Mouse (Mus musculus) 3T3-L1 (cell line): ENCODE measurements at regions not wholly inside any gene's neighbourhood (a gene's known extent, or its start where the extent isn't known, plus 50 kb on each side); places are given as distances from the start of the nearest gene placed in this dataset.

Experiments used
- DNase-seq: peaks from one replicate; pipeline ENCODE4 v3.0.0-alpha.2; 2015; ENCODE audit warnings: low read depth, low spot score

GRCm38 (mm10) chr3:144012820-144013219 is 192.2 kb downstream of the Lmo4 start:
- DNase-seq, result no peak

GRCm38 (mm10) chr3:144012173-144012572 is 192.8 kb downstream of the Lmo4 start:
- no peak for DNase-seq

DNA sequence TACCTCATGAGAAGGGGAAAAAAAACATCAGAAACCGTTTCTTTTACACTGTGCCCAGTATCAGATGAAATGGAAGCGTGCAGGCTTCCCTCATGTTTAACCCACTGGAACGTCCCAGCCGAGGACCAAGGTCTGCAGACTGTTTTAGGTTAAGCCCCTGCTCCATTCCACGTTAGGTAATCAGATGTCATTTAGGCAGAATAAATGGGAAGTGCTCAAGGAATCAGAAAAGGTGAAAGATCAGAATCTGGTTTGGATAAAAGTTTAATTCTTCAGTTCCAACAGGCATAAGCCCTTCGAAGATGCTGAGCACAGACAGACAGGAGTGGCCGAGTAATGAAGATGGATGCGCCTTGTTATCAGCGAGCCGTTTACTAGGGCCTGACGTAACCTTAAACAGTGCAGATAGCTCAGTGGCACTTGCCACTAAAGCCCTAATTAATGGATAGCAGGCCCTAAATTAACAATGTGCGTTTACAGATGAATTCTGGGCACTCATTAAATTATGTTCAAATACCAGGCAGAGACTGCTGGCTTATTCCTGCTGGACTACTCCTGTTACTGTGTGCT is 193.5 kb downstream of the Lmo4 start:
- DNase-seq, result no peak

DNA sequence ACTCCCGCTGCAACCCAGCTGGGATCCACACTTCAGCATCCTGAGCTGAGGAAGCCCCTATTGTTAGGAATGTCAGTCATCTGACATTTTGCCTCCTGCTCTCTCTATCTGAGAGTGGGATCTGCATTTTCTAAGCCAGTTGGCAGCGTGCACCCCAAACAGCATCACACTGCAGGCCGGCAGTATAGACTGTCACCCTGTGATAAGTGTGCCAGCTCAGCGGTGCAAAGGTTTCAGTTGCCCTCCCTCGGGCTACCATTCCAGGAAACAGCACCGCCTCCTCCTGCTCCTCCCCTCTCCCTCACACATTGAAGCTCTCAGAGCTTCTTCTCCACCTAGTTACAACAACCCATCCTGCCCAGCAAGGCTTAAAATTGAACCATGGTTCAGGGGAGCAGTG is 194.5 kb downstream of the Lmo4 start:
- DNase-seq, result no peak

- no peak for DNase-seq
Measured at GRCm38 (mm10) chr3:144007111-144007619, 197.9 kb downstream of the Lmo4 start.

DNA sequence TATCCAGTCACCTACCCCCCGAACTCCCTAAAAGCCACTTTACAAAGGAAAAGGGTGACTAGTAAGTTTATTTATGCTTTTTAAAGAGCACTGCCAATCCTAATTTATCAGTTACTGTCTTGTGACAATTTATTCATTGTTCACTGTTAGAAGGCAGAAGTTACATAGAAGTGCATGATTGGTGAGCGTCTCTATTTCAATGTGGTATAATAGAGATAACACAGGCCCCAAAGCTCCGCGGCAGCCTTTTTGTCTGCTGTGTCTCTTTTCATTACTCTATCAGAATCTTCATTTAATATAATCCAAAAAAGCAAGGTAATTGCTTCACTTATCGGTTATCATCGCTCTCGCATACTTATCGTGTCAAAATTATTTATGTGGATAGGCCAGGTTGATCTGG is 207.1 kb downstream of the Lmo4 start:
- DNase-seq, result no peak

DNA sequence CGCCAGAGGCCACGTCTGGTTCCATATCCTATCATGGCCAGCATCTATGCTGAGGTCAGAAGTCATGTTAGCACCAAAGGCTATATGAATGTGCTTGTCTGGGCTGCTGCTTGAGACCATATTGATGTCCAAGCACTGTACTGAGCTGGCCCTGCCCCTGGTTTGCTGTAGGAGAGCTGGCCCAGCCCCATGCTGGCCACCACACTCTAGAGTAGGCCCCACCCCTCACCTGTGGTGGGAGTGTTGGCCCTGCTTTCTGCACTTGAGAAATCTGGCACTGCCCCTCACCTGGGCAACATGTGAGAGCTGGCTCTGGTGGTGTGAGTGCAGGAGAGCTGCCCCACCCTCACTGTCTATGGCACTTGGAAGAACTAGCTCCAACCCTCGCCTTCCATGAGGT is 210.0 kb downstream of the Lmo4 start:
- no peak for DNase-seq

GRCm38 (mm10) chr3:143988991-143989390 is 216.0 kb downstream of the Lmo4 start:
- peak; percentile 77 for DNase-seq

DNA sequence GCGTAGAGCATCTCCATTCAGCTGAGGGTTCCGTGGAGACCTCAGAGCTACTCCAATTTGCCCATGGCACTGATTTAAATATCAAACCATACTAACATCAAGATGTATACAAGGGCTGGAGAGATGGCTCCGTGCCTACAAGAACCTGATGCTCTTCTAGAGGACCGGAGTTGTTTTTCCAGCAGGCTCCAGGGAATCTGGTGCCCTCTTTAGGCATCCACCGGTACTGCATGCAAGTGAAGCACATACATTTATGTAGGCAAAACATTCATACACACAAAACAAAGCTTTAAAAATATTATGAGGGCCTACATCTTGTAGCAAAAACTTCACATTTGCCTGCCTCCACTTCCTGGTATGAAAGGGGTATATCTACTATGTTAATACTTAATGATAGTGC is 217.0 kb downstream of the Lmo4 start:
- DNase-seq, result peak; percentile 26

GRCm38 (mm10) chr3:143986798-143987197 is 218.2 kb downstream of the Lmo4 start:
- DNase-seq, result no peak

DNA sequence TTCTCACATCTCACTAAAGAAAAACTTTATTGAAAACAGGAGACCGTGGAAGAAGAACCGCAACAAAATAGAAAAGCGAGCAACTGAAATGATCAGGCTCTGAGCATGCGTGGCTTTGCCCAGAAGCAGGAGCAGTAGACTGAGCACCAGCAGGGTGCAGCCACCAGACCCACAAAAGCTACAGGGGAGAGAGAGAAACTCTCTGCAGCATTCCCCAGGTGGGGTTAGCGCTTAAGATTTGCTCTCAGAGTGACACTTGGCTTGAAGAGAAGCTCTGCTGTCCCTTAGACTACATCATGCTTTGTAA is 218.9 kb downstream of the Lmo4 start:
- DNase-seq, result no peak

DNA sequence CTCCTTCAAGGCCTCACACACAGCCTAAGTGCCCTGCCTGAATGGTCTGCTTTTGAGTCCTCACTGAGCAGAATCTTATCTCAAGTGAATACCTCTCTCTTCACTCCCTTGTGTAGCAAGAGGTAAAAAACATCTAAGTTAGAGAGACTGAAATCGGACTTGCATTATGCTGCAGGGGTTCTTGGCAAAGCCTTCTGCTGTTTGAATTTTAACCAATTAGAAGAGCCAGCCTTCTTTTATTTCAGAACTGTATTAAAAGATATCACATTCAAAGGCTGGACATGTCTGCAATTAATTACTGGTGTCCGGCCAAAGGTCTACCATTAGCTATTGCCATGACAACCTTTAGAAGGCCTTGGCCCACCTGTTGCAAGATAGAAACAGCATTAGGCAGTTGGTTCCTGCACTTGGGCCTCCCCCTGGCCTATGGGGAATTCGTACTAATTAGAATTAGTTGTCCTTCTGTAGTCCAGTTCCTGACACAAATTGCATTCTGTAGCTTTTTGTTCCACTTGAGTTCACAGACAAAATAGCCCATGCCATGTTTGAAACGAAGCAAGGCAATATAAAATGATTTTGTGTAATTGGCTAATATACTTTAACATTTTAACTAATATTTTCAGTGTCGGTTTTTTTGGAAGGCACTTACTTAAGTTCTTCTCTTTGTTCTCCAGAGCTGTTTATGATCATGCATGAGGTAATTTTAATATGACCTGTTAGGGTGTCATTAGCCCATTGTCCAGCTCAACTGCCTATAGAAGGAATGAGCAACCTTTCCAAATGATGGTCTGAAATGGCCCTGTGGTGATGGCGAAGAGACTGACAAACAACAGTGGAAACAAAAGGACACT is 219.4 kb downstream of the Lmo4 start:
- DNase-seq, result no peak

DNA sequence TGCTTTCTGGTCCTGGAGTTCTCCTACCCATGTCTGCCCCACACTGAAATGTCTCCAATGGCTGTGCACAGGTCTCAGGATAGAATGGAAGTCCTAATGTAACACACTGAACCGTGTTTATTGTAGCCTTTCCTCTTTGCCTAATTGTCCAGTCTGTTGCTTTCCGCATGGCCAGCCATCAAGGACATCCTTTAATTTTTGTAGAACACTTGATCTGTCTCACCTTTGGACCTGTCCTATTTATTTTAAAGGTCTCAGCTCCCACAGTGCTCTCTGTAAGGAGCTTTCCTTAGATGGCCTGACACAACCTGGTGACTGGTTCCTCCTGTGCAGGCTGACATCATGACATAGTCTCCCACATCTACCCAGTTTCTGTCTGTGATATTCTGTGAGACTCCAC is 226.3 kb downstream of the Lmo4 start:
- no peak for DNase-seq

DNA sequence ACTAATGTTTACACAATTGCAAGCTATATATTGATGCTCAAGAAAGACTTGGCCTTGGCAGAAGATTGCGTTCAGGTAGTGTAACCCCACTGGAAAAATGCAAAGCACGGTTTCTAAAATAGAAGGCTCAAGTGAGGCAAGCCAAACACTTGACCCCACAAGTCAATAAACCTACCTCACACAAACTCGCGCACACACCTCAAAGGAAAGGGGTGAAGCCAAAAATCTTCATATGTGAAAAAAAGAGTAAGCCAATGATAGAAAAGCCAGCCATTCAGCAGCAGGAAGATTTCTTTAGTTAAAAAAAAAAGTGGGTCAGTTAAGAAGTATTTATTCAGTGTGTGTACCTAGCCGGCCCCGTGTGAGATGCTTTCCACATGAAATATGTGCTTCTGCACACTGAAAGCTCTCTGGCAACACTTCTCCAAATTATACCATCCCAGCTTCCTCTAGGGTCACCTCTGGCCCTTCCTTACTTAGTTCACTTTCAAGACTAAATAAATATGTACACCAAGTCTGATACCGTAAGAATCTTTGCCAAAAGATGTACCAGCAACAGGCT is 227.1 kb downstream of the Lmo4 start:
- DNase-seq, result no peak

- no peak for DNase-seq
Measured at GRCm38 (mm10) chr3:143973582-143973981, 231.4 kb downstream of the Lmo4 start.

DNA sequence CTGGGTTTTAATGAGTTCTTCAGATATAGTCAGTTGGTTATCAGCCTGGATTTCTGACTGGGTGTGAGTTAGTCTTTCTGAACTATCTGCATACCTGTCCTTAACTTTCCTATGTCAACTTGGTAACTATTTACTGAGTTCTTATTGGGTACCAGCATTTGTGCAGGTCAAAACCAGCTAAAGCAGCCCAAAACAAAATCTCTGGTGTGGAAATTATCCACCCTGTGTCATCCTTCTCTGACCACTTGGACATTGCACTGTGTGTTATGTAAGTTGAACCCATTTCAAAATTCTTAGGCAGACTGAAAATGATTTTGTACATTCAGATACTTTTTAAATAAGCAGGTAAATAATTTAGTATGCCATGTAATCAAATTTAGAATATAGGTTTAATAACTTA is 232.7 kb downstream of the Lmo4 start:
- no peak for DNase-seq

GRCm38 (mm10) chr3:143970771-143971170 is 234.2 kb downstream of the Lmo4 start:
- DNase-seq, result no peak

DNA sequence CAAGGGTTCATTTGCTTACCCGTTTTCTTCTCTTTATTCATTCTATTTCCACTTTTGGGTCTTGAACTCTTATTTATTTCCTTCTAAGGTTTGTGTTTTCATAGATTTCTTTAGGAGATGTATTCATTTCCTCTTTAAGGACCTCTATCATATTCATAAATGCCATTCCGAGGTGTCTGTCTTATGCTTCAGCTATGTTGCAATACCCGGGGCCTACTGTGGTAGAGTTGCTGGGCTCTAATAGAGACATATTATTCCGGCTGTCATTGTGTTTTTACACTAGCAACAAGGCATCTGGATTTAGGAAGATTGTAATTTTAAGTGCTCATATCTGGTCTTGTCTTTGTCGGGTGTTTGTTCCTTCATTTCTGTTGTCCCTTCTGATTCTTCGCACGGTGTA is 249.5 kb downstream of the Lmo4 start:
- no peak for DNase-seq

- DNase-seq, result no peak
Measured at GRCm38 (mm10) chr3:143954822-143955221, 250.2 kb downstream of the Lmo4 start.

DNA sequence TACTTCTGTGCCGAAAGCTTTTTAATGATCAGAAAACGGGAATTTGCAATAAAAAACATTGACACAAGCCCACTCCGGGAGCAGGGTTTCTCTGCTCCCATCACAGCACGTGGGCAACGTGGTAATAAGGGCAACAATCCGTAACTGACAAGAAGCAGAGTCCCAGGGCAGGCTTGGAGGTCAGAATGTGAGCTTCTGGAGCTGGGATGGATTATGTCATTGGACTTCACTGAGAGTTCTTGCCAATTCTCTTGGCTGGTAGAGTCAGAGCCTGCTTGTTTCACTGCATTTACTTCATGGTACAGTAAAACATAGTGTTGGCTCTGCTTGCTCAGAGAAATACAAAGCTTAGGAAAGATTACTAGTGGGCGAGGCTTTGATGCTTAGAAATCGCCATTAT is 252.7 kb downstream of the Lmo4 start:
- DNase-seq, result peak; percentile 35

- DNase-seq, result no peak
Measured at GRCm38 (mm10) chr3:143949656-143950055, 255.4 kb downstream of the Lmo4 start.

DNA sequence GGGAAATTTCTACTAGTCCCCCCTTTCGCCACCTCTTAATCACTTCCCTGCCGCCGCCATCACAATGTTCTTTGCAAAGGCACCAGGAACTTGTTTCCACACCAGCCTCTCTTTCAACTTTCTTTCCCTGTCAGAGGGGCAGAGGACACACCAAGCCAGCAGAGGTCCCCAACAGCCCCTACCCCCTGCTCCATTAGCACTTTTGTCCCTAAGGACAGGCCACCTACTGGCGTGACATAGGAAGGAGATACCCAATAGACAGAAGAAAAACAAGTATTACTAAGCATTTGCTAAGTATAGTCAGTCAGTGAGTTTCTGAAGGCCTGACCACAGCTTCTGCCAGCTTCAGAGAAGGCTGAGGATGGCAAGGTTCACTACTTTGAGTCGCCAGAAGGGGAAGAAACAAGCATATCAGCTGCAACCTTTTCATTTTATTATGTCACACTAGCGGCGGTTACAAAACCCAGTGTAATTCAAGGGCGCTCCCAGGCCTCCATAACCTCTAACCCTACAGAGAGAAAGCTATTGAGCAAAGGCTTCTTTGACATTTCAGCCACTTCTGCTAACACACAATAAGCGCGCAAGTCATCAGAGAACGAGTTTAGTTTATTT is 255.9 kb downstream of the Lmo4 start:
- no peak for DNase-seq

DNA sequence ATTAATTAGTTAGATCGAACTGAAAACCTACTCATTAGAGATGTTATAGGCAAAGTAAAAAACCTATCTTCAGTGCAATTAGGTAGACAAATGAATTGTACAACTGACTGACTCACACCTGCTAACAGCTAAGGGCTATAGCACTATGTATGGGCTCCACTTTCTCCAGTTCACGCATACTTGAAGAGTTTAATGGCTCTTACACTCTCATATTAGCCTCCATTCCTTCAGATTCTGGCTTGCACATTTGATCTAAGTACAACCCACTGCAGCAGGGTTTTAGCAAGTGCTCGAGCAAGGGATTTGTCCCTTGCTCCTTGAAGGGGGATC is 257.1 kb downstream of the Lmo4 start:
- no peak for DNase-seq
